Mouse (Mus musculus) embryo, embryonic 11 days (tissue): ENCODE results near the gene Ckm.

Experiments used
- DNase-seq: peaks from one replicate; pipeline ENCODE4 v3.0.0-alpha.2; 2015

The Ckm gene

DNA sequence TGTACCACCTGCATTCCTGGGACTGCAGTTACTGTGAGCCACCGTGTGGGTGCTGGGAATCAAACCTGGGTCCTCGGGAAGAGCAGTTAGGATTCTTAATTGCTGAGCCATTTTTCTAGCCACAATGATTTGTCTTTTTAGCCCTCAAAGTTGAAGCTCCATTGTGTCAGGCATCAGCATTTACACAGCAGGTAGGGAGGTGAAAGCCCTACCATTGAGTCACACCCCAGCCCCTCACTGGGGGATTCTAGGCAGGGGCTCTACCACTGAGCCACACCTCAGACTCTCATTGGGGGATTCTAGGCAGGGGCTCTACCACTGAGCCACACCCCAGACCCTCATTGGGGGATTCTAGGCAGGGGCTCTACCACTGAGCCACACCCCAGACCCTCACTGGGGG, 31.7 kb downstream of the Ckm start:
- no peak for DNase-seq

DNA sequence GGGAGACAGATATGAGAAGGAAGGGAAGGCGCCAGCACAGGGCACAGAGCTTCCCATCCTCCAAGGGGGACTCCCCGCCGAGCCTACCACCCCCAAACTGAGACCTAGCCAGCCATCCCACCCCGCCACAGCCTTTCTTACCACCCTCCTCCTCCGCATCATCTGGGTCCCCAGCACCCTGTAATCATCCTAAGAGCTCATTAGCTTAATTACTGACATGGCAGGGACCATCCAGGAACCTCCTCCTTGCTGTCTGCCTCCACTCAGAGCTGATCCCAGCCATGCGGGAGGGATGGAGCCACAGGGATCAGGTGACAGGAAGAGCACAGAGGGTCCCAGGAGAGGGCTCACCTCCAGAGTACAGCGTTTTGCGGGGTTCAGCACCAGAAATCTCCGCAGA, 32.5 kb downstream of the Ckm start:
- no peak for DNase-seq

DNA sequence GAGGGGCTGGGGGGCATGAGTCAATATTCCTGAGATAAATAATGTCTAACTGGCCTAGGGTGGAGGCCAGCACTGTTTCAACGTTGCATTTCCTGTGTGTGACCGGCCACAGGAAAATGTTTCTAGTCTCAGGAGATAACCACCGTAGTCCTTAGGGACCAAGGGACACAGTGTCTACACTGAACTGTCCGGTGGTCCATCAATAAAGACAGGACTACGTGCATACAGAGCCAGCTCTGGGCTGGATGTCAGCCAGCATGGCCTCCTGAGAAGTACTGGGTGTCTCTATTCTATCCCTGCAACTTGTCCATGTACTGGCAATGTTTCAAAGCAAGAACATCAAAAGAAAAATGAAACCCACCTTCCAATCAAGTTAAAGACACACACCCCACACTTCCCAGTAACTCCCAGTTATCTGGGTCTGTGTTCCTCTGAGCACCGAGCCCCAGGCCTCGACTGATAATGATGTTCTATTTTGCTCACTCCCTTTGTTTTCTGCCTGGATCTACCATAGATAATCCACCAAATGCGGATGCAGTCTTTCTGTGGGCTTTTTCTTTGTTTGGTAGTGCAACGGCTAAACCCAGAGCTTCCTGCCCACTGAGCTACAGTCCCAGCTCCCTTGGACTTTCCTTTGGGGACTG, 37.0 kb downstream of the Ckm start:
- DNase-seq = no peak

DNA sequence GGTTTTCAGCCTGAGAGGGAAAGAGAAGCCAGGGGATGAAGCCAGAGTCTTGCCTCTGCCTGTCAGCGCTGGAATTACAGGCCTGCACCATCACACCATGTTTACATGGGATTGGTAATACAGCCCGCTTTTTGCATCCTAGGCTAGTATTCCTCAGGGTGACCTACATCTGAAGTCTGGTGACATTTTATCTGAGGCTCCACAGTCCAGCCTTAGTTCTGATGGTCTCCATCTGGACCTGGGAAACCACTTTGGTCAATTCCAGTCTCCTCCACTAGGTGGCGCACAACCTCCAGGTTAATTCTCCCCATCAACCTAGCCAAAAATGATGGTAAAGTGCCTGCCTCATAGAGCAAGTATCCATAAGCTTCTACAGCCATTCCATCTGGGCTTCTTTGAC, 38.8 kb downstream of the Ckm start:
- DNase-seq = peak; percentile 78

DNA sequence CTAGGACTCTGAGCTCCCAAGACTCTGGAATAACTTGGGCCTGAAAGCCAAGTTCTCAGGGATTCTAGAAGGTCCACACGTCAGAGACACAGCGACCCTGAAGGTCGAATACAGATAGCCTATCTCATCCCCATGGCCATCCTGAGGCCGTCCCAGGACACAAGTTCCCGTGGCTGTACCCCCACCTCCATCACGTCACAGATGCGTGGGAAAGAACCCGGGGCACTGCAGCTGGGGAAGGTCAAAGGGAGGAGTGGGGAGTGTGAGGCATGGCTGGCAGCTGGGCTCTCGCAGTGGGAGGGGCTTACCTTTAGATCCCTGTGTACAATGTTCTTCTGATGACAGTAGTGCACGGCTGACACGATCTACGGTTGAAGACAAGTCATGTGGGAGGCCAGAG, 40.2 kb downstream of the Ckm start:
- no peak for DNase-seq

DNA sequence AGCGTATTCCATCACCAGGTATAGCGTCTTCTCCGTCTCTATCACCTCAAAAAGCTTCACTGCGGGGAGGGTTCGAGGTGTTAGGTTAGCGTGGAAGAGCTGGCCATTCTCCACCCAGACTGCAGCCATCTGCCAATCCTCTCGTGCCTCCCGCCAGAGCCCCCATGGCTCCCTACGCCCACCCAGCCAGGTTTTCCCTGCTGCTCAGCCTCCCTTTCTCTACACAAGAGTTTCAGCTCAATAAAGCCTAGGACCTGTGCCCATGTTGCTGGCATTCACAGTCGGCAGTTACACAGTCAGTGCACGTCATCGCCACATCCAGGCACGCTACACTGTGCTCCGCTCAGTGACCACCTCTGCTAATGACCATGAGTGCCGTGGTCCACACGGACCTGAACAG, 43.1 kb downstream of the Ckm start:
- no peak for DNase-seq

DNA sequence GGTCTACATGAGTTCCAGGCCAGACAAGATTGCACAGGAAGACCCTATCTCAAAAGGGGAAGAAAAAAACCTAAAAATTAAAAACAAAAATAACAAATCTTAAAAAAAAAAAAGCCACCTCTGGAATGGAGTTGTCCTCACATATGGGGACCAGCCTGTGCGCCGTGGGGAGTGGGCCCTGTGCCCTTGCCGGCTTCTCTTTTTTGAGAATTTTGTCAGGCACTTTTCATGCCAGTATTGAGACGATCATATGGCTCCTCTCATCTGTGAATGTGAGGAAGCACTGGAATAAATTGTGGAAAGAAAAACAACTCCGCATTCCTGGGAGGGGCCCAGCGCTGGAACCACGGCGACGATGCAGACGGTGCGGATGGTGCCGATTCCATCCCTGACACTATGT, 44.6 kb downstream of the Ckm start:
- DNase-seq = no peak

DNA sequence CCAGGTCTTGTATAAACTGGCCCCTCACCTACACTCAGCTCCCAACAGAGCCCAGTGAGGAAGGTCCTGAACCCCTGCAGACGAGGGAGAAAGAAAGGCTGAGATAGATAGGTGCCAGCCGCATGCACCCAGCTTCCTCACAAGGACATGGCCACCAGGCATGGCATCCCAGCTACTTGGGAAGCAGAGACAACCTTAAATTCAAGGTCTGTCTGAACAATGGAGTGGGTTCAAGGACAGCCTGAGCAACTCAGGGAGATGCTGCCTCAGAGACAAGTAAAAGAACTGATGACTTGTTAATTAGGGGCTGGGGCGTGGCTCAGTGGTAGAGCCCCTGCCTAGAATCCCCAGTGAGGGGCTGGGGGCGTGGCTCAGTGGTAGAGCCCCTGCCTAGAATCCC, 50.6 kb downstream of the Ckm start:
- DNase-seq = no peak

DNA sequence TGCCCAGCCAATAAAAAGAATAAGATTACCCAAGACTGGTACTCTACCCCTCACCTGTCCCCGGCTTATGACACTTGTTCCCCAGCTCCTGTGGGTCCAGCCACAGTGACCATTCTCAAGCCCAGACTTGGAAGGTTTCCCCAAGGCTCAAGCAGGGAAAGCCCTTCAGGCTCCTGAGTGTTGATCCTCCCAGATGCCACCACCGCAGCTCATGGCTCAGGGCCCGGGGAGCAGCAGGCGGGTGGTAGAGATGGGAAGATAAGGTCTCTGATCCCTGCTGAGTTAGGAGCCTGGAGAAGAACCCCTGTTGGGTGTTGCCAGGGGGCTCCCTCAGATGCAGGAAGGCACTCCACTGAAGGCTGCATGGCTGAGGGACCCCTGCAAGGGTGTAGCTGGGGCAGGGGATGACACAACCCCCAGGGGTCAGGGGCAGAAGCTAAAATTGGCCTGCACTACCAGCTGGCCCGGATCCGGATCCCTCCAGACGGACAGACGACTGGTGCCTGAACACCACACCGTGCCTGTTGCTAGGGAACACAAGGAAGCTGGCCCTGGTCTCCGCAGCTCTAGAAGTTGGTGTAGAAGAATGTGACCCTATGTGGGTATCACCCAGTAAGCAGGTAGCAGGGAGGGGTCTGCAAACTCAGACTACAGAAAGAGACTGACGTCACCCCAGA, 51.4 kb downstream of the Ckm start:
- DNase-seq = no peak

DNA sequence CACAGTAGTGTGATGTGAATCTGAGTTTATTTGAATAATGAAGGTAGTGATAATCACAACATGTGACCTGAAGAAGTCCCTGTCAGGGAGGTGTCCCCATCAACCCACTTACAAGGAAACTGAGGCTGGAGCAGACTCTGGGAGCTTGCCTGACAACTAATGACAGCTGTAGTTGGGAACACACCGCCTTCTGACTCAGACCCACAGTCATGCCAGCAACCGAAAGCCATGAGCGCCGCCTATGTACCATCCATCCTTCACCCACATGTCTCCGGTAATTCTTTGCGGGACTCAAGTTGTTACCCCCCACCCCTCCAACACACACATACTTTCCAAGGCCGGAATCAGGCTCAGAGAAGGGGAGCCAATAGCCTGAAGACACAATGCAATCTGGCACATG, 52.1 kb downstream of the Ckm start:
- no peak for DNase-seq

DNA sequence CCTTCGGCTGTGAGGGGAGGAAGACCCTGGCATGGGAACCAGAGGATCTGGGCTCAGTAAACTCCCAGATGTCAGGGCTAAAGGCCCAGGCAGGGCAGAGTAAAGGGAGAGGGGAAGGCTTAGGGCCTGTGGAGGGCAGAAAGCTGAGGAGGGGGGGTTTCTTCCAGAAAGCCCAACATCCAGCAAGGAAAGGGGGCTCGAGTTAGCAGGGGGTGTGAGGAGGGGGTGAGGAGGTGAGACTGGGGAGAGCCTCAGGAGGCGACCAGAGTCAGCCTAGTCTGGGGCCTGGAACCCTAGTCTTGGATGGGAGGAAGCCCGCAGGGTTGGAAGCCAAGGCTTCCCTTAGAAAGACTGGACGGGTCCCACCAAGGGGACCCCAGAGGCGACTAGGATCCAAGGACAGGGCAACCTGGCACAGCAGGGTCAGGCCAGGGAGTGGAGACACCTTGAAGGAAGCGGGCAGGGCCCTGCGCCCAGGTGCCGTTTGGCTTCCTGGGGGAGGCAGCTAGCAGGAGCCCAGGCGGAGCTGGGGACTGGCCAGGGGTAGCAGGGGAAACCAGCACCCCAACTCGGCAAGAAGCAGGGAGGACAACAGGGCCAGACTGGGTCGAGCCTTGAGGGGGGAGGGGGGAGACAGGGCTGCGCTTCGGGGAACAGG, 53.0 kb downstream of the Ckm start:
- no peak for DNase-seq

DNA sequence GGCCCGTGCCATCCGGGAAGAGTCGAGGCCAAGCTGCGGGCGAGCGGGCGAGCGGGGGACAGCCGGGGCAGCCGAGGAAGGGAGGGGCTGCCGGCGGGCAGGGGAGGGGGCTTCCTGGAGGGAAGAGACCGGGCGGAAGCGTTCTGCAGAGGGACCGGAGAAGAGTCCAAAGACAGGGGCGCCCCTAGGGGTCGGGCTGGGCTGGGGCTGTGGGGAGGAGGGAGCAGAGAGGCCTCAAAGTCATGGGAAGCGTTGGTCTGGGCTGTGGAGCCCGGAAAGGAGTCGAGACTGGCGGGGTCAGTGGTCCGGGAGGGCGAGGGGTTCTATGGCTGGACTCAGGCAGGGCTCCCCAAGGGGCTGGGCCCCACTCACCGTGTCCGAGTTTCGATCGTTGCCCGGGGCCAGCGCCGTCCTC, 53.5 kb downstream of the Ckm start:
- DNase-seq = peak; percentile 86

DNA sequence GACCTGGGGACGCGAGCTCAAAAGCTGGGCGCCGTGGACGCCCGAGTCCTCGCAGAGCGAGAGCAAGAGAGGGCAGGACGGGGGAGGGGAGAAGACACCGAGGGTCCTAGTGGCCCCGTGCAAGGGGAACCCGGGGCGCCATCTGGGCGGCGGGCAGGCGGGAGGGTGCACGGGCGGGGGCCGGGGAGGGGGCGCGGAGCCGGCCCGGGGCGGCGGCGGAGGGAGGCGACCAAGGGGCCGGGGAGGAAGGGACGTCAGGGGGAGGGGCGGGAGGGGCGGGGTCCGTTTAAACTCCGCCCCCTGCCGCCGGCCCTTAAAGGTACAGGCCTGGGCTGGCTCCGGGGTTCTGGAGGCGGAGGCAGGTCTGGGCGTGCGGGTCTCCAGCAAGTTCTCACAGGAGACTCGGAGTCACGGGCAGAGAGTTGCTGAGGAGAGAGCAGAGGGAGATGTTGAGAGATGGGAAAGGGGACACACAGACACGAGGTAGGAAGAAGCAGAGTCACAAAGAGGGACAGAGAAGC, 54.1 kb downstream of the Ckm start, which contains the start of gene Mark4:
Gene Mark4, minus strand, starts transcription at position 231 of the 521 bp plus-strand sequence.
- DNase-seq = peak; percentile 91

DNA sequence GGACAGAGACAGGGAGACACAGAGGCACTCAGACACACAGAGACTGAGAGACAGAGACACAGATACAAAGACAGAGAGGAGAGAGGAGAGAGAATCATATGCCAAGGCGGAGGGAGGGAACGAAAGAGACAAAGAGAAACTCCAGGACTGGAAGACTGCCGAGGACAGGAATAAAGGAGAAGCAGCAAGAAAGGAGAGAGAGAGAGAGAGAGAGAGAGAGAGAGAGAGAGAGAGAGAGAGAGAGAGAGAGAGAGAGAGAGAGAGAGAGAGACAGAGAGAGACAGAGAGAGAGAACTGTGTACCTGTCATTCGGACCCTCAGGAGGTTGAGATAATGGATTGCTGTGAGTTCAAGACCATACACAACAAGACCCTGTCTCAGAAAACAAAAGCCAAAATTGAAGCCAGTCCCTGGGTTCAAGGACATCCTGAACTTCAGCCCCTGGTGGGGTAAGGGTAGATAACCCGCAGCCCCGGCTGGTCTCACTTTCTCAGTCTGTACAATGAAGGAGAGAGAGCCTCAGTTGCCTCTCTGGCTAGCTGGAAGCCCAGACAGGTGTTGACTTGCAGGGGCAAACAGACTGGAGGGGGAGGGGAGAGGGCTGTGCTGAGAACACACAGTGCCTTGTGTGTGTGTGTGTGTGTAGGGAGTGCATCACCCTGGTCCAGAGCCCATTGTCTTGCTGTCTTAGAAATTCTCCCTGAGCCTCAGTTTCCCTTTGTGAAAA, 54.7 kb downstream of the Ckm start:
- no peak for DNase-seq

DNA sequence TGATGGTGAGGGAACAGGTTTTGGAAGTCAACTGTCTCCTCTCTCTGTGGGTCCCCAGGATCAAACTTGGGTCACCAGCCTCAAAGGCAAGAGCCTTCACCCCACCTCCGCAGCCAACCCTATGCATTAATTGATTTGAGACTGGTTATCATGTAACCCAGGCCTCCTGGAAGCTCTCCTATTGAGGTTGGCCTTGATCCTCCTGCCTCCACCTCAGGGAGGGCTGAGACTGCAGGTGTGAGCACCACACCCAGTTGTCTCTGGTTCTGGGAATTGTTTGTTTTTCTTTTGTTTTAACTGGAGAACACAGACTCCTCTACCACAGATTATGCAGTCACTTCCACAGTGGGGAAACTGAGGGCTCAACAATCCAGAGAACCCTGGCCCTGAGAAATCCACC, 55.9 kb downstream of the Ckm start:
- DNase-seq = no peak

DNA sequence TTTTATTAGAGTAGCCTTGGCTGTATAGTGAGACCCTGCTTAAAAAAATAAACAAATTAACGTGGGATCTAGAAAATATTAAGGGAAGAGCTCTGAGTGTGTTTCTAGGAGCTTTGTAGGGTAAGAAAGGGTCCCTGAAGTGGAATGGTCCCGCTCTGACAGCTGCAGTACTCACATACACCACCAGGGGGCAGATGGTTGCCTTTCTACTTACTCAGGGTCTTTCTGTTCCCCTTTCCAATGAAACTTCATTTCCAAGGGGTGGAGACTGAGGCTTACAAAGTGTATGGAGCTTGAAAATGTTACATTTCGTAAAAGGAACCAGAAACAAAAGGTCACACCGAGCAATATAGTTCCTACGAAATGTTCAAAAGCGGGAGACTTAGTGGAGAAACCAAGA, 56.9 kb downstream of the Ckm start:
- peak; percentile 78 for DNase-seq

DNA sequence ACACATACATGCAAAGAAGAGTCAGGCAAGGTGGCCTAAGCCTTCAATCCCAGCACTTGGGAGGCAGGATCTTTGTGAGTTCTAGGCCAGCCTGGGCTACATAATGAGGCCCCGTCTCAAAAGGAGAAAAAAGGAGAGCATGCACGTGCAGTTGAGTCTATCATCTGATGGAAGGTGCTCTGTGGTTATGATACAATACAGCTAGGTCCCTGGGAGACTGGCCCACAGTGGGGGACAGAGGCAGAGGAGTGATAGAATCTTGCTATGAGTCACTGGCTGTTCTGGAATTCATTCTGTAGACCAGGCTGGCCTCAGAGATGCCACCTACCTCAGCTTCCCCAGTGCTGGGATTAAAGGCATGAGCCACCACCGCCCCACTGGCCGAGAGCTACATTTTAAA, 57.9 kb downstream of the Ckm start:
- DNase-seq = no peak

DNA sequence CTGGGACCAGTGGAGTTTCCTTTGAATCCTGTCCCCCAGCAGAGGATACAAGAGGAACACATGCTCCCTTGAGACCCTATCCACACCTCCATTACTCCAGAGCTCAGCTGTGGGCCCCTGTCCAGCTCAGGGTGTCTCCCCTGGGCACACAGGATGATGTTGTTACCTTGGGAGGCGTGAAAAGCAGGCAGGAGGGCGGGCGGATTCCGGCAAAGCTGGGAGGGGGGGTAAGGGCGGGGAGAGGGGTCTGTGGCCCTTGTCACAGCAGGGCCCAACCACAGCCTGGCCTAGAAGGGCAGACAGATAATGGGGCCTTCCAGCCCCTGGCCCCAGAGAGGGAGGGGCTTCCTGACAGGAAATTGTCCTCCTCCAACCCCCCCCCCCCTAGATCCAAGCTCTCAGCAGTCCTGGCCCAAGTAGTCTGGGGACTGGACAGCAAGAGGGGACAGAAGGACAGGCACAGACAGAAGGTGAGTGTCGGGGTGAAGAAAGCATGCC, 58.4 kb downstream of the Ckm start, which contains the start of gene Exoc3l2:
Gene Exoc3l2, plus strand, starts transcription at position 448 of the 498 bp plus-strand sequence.
- no peak for DNase-seq

DNA sequence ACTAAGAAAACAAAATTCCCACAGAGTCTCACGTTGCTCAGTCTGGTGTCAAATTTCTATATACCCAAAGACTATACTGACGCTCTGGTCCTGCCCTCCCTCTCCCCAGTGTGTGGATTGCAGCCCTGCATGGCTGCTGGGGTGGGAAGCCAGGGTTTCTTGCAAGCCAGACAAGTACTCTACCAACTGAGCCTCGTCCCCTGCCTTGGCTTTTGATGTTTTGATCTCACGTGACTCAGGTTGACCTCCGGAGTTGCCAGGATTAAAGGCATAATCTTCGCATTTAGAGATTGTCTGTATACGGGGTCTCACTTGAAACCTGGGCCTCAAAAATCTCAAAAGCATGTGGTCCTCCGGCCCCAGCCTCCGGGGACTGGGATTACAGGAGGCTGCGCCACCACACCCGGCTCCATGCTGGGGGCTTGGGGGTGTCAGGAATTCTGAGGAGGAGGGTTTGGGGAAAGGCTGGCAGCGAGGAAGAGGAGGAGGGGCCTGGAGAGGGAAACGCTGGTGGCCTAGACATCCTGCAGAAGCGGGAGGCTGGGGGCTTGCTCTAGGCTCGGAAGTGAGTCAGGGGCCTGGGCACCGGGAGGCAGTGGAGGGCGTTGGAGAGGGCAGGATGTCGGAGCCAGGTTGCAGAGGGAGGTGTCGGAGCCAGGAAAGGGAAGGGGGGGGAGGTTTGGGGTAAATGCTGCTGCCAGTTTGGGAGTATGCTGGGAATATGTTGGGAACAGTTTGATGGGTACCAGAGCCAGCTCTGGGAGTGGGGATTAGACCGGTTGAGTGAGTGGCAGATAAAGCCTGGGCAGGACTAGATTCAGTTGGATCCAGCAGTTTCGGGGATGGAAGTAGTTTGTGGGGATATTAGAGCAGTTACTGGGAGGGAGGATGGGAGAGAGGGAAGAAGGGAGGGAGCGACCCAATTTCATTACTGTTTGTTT, 60.1 kb downstream of the Ckm start:
- peak; percentile 67 for DNase-seq

DNA sequence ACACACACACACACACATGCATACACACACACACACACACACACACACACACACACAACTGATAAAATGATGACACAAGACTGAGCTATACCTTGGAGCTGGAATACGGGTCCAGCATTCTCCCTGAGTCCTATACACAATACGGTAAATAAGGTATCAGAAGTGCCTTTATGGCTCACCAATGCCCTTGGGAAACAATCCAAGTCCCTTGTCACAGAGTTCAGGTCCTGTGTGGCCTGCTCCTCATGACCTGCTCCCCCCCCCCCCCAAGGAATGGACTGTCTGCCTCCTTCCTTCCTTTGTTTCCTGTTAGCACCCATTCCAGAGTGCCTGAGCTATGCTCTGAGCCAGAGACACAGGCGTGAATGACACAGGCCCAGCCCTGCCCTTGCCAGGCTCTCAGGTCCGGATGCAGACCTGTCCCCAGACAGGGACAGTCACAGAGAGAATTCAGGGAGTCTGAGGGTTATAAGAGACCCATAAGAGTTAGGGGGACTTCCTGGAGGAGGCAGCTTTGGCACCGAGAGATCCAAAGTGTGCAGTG, 62.1 kb downstream of the Ckm start:
- no peak for DNase-seq

DNA sequence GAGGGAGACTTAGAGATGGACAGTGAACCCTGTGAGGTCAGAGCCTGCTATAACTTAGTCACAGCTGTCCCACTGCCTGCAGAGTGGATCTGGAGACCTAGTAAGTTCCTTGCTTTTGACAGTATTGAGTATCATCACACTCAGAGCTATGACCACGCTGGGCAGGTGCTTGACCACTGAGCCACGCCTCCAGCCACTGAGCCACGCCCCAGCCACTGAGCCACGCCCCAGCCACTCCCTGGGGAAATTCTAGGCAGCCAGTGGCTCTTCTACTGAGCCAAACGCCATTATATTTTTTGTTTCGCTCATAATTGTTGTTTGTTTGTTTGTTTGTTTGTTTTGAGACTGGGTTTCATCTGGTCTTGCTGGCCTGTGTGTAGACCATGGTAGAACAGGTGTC, 63.1 kb downstream of the Ckm start:
- DNase-seq = no peak

DNA sequence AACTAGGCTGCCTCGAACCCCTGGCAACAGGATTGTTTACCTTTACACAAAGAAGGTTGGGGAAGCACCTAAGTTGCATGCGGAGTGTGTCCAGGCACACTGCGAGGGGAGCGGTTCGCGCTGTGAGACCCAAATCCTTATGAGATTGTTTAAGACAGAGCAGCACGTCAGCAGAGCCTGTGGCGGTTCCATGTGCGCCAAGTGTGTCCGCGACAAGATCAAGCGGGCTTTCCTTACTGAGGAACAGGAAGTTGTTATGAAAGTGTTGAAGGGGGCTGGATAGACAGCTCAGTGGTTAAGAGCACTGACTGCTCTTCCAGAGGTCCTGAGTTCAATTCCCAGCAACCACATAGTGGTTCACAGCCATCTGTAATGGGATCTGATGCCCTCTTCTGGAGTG, 63.7 kb downstream of the Ckm start:
- DNase-seq = no peak
